Mouse (Mus musculus): ENCODE data around the gene Csf3. TPM values are rescaled to one million over a fixed set of nuclear protein-coding genes. Genes with fewer than 3 reads are reported as not detected.
"Not testable (repeated sequence)": the region's sequence is repeated elsewhere in the genome, so short reads cannot be mapped to it uniquely, and the experiment has no call there.

Csf3 gene
- polyA plus RNA-seq, 1 experiment from 2014 or later, result not detected

- Histone ChIP-seq H3K9ac (replicated peaks; ENCODE audit: low read depth, low read length) (no peak overlapping the region), H3K27me3 (ENCODE audit: control insufficient read depth, insufficient read depth, low read length) (no peaks in the 10 kb centered on the region), H3K27ac (ENCODE audit: low read depth, low read length) (no peak overlapping the region), H3K9me3 (ENCODE audit: control insufficient read depth, low read length) (no peaks in the 10 kb centered on the region), H3K4me3 (ENCODE audit: low read depth, low read length) (no peak overlapping the region), H3K4me2 (ENCODE audit: low read depth, low read length) (no peak overlapping the region), H3K4me1 (ENCODE audit: control insufficient read depth, insufficient read depth, low read length) (peaks cover 5% of the 10 kb centered on the region; the same call in 1 of the 2 replicates), H3K36me3 (ENCODE audit: control insufficient read depth, insufficient read depth, low read length) (no peaks in the 10 kb centered on the region)
- ATAC-seq (ENCODE audit: low read depth), result no peak
- WGBS, result 79% methylated on average over 3 of the region's 3 CpGs
Observed at GRCm38 (mm10) chr11:98734020-98734419, 33.0 kb downstream of the Csf3 start.

- Histone ChIP-seq H3K9me3 (ENCODE audit: control insufficient read depth, low read length) (no peaks in the 10 kb centered on the region), H3K9ac (replicated peaks; ENCODE audit: low read depth, low read length) (no peak overlapping the region), H3K4me2 (ENCODE audit: low read depth, low read length) (no peak overlapping the region), H3K27me3 (ENCODE audit: control insufficient read depth, insufficient read depth, low read length) (no peaks in the 10 kb centered on the region), H3K4me3 (ENCODE audit: low read depth, low read length) (no peak overlapping the region), H3K36me3 (ENCODE audit: control insufficient read depth, insufficient read depth, low read length) (no peaks in the 10 kb centered on the region), H3K4me1 (ENCODE audit: control insufficient read depth, insufficient read depth, low read length) (peaks cover 13% of the 10 kb centered on the region), H3K27ac (ENCODE audit: low read depth, low read length) (no peak overlapping the region)
- 96% methylated on average over 4 of the region's 4 CpGs for WGBS
- ATAC-seq (ENCODE audit: low read depth), result no peak
Observed at GRCm38 (mm10) chr11:98735111-98735510, 34.0 kb downstream of the Csf3 start.

- Histone ChIP-seq H3K36me3 (ENCODE audit: control insufficient read depth, insufficient read depth, low read length) (no peaks in the 10 kb centered on the region), H3K27ac (ENCODE audit: low read depth, low read length) (no peak overlapping the region), H3K9ac (replicated peaks; ENCODE audit: low read depth, low read length) (no peak overlapping the region), H3K4me3 (ENCODE audit: low read depth, low read length) (no peak overlapping the region), H3K4me2 (ENCODE audit: low read depth, low read length) (no peak overlapping the region), H3K27me3 (ENCODE audit: control insufficient read depth, insufficient read depth, low read length) (no peaks in the 10 kb centered on the region), H3K4me1 (ENCODE audit: control insufficient read depth, insufficient read depth, low read length) (peaks cover 23% of the 10 kb centered on the region), H3K9me3 (ENCODE audit: control insufficient read depth, low read length) (no peaks in the 10 kb centered on the region)
- WGBS, result 91% methylated on average over 1 of the region's 1 CpGs
- no peak for ATAC-seq (ENCODE audit: low read depth)
Observed at GRCm38 (mm10) chr11:98736176-98736575, 35.1 kb downstream of the Csf3 start.

GRCm38 (mm10) chr11:98737220-98737619 lies 36.2 kb downstream of the Csf3 start:
- ATAC-seq (ENCODE audit: low read depth); H3K9me3 ChIP-seq (ENCODE audit: control insufficient read depth, low read length); H3K27ac ChIP-seq (ENCODE audit: low read depth, low read length); H3K9ac ChIP-seq (replicated peaks; ENCODE audit: low read depth, low read length); H3K4me3 ChIP-seq (ENCODE audit: low read depth, low read length); H3K36me3 ChIP-seq (ENCODE audit: control insufficient read depth, insufficient read depth, low read length); H3K27me3 ChIP-seq (ENCODE audit: control insufficient read depth, insufficient read depth, low read length); H3K4me2 ChIP-seq (ENCODE audit: low read depth, low read length): not testable (repeated sequence)
- H3K4me1 ChIP-seq (ENCODE audit: control insufficient read depth, insufficient read depth, low read length), result peaks cover 23% of the 10 kb centered on the region
- WGBS, result 94% methylated on average over 2 of the region's 2 CpGs

GRCm38 (mm10) chr11:98738428-98738911 lies 37.4 kb downstream of the Csf3 start:
- no peaks in the 10 kb centered on the region for H3K36me3 ChIP-seq (ENCODE audit: control insufficient read depth, insufficient read depth, low read length)
- no peak overlapping the region for H3K4me3 ChIP-seq (ENCODE audit: low read depth, low read length)
- H3K4me2 ChIP-seq (ENCODE audit: low read depth, low read length), result no peak overlapping the region
- peaks cover 23% of the 10 kb centered on the region for H3K4me1 ChIP-seq (ENCODE audit: control insufficient read depth, insufficient read depth, low read length)
- H3K9ac ChIP-seq (replicated peaks; ENCODE audit: low read depth, low read length), result no peak overlapping the region
- H3K27me3 ChIP-seq (ENCODE audit: control insufficient read depth, insufficient read depth, low read length), result no peaks in the 10 kb centered on the region
- 31% methylated on average over 4 of the region's 4 CpGs for WGBS
- H3K27ac ChIP-seq (ENCODE audit: low read depth, low read length), result peak overlapping the region; percentile 17
- H3K9me3 ChIP-seq (ENCODE audit: control insufficient read depth, low read length), result no peaks in the 10 kb centered on the region
- ATAC-seq (ENCODE audit: low read depth), result no peak

- Histone ChIP-seq H3K27ac (ENCODE audit: low read depth, low read length) (peak overlapping the region; percentile 17), H3K4me3 (ENCODE audit: low read depth, low read length) (no peak overlapping the region), H3K9me3 (ENCODE audit: control insufficient read depth, low read length) (no peaks in the 10 kb centered on the region), H3K27me3 (ENCODE audit: control insufficient read depth, insufficient read depth, low read length) (no peaks in the 10 kb centered on the region), H3K9ac (replicated peaks; ENCODE audit: low read depth, low read length) (no peak overlapping the region), H3K36me3 (ENCODE audit: control insufficient read depth, insufficient read depth, low read length) (no peaks in the 10 kb centered on the region), H3K4me1 (ENCODE audit: control insufficient read depth, insufficient read depth, low read length) (peaks cover 26% of the 10 kb centered on the region), H3K4me2 (ENCODE audit: low read depth, low read length) (no peak overlapping the region)
- no peak for ATAC-seq (ENCODE audit: low read depth)
- WGBS, result 79% methylated on average over 7 of the region's 9 CpGs
Observed at GRCm38 (mm10) chr11:98738925-98739324, 37.9 kb downstream of the Csf3 start.

- Histone ChIP-seq H3K27ac (ENCODE audit: low read depth, low read length) (peak overlapping the region; percentile 97), H3K36me3 (ENCODE audit: control insufficient read depth, insufficient read depth, low read length) (no peaks in the 10 kb centered on the region), H3K4me3 (ENCODE audit: low read depth, low read length) (peak overlapping the region; percentile 87), H3K4me2 (ENCODE audit: low read depth, low read length) (peak overlapping the region; percentile 70), H3K9ac (replicated peaks; ENCODE audit: low read depth, low read length) (peak overlapping the region; percentile 98; the same call in 1 of the 2 replicates), H3K4me1 (ENCODE audit: control insufficient read depth, insufficient read depth, low read length) (peaks cover 37% of the 10 kb centered on the region), H3K27me3 (ENCODE audit: control insufficient read depth, insufficient read depth, low read length) (no peaks in the 10 kb centered on the region), H3K9me3 (ENCODE audit: control insufficient read depth, low read length) (no peaks in the 10 kb centered on the region)
- ATAC-seq (ENCODE audit: low read depth), result no peak
- WGBS, result 3% methylated on average over 8 of the region's 8 CpGs
Observed at GRCm38 (mm10) chr11:98740026-98740392, 38.9 kb downstream of the Csf3 start.

- H3K9ac ChIP-seq (replicated peaks; ENCODE audit: low read depth, low read length), result peak within 1 kb of the TSS; percentile 98
- peak; percentile 47; the same call in 1 of the 2 replicates for ATAC-seq (ENCODE audit: low read depth)
- H3K4me3 ChIP-seq (ENCODE audit: low read depth, low read length), result peak within 1 kb of the TSS; percentile 87
- H3K4me1 ChIP-seq (ENCODE audit: control insufficient read depth, insufficient read depth, low read length), result peaks cover 42% of the 10 kb centered on the region
- peak within 1 kb of the TSS; percentile 70 for H3K4me2 ChIP-seq (ENCODE audit: low read depth, low read length)
- no peaks in the 10 kb centered on the region for H3K36me3 ChIP-seq (ENCODE audit: control insufficient read depth, insufficient read depth, low read length)
- 0% methylated on average over 22 of the region's 22 CpGs for WGBS
- H3K9me3 ChIP-seq (ENCODE audit: control insufficient read depth, low read length), result no peaks in the 10 kb centered on the region
- H3K27me3 ChIP-seq (ENCODE audit: control insufficient read depth, insufficient read depth, low read length), result no peaks in the 10 kb centered on the region
- H3K27ac ChIP-seq (ENCODE audit: low read depth, low read length), result peak within 1 kb of the TSS; percentile 97
Observed at GRCm38 (mm10) chr11:98740393-98741050, 39.5 kb downstream of the Csf3 start, which contains the start of gene Thra. Gene Thra, plus strand, starts transcription at chr11:98740638.

- H3K9me3 ChIP-seq (ENCODE audit: control insufficient read depth, low read length), result no peaks in the 10 kb centered on the region
- peak overlapping the region; percentile 98 for H3K9ac ChIP-seq (replicated peaks; ENCODE audit: low read depth, low read length)
- WGBS, result under 1% methylated on average over 17 of the region's 17 CpGs
- H3K27ac ChIP-seq (ENCODE audit: low read depth, low read length), result peak overlapping the region; percentile 97
- ATAC-seq (ENCODE audit: low read depth), result no peak
- H3K27me3 ChIP-seq (ENCODE audit: control insufficient read depth, insufficient read depth, low read length), result no peaks in the 10 kb centered on the region
- H3K4me2 ChIP-seq (ENCODE audit: low read depth, low read length), result peak overlapping the region; percentile 70
- no peaks in the 10 kb centered on the region for H3K36me3 ChIP-seq (ENCODE audit: control insufficient read depth, insufficient read depth, low read length)
- peak overlapping the region; percentile 87 for H3K4me3 ChIP-seq (ENCODE audit: low read depth, low read length)
- peaks cover 48% of the 10 kb centered on the region for H3K4me1 ChIP-seq (ENCODE audit: control insufficient read depth, insufficient read depth, low read length)
Observed at GRCm38 (mm10) chr11:98741051-98741620, 40.1 kb downstream of the Csf3 start.

Measured in neural tube, embryonic 14.5 days (tissue).